Mouse (Mus musculus) T-helper 17 cell (primary cell): ENCODE measurements around the gene Klk11.

ENCODE experiments used
- in situ Hi-C, 2 experiments: fragments of 300-600 bp; cut with MboI, MseI; formaldehyde crosslinking; loops; 1 replicate in 1 of 2; 2 replicates in 1 of 2; pipeline ENCODE4 v1.15.1; 2025; ENCODE audit warnings: high pct_unique_total_duplicates in 2 of 2

The Klk11 gene

GRCm38 (mm10) chr7:43789295-43789694 is 14.9 kb downstream of the Klk11 start:
- in situ Hi-C loops = loop anchor here in 1 of 2 experiments (25.0 kb wide), 1 partner anchor 1448 kb away; the partner anchor contains the start of genes Cd37 and Slc6a16

- in situ Hi-C loops = loop anchor here in 1 of 2 experiments (10.0 to 25.0 kb wide), 3 partner anchors 317 to 1446 kb away; partner anchors contain the start of genes Cd37, Pnkp and Slc6a16
These were observed 17.2 kb downstream of the Klk11 start, which contains the start of gene Klk9 for GRCm38 (mm10) chr7:43791591-43791990. TSS of gene Klk9 (plus strand) at chr7:43791891.

GRCm38 (mm10) chr7:43796355-43796754 is 22.0 kb downstream of the Klk11 start:
- in situ Hi-C loops = loop anchor here in 1 of 2 experiments (10.0 to 25.0 kb wide), 3 partner anchors 322 to 1441 kb away; partner anchors contain the start of genes Cd37, Pnkp and Slc6a16

- in situ Hi-C loops = loop anchor here in 1 of 2 experiments (10.0 to 25.0 kb wide), 3 partner anchors 323 to 1440 kb away; partner anchors contain the start of genes Cd37, Pnkp and Slc6a16
These were observed 22.9 kb downstream of the Klk11 start, which contains the start of gene Klk8 for GRCm38 (mm10) chr7:43797333-43797769. TSS of gene Klk8 (plus strand) at chr7:43797577.

GRCm38 (mm10) chr7:43797844-43798462 is 23.5 kb downstream of the Klk11 start:
- in situ Hi-C loops = loop anchor here in 1 of 2 experiments (10.0 to 25.0 kb wide), 3 partner anchors 323 to 1439 kb away; partner anchors contain the start of genes Cd37, Pnkp and Slc6a16

- in situ Hi-C loops = loop anchor here in 1 of 2 experiments (10.0 to 25.0 kb wide), 3 partner anchors 325 to 1437 kb away; partner anchors contain the start of genes Cd37, Pnkp and Slc6a16
These were observed 25.5 kb downstream of the Klk11 start for GRCm38 (mm10) chr7:43799876-43800275.

- in situ Hi-C loops = no loop called here
These were observed 36.6 kb downstream of the Klk11 start, which contains the start of gene Klk7 for GRCm38 (mm10) chr7:43810994-43811393. TSS of gene Klk7 (plus strand) at chr7:43811294.

GRCm38 (mm10) chr7:43815211-43815610 is 40.8 kb downstream of the Klk11 start:
- in situ Hi-C loops = no loop called here

- in situ Hi-C loops = no loop called here
These were observed 42.3 kb downstream of the Klk11 start for GRCm38 (mm10) chr7:43816746-43817145.

- in situ Hi-C loops = no loop called here
These were observed 47.2 kb downstream of the Klk11 start for GRCm38 (mm10) chr7:43821581-43821980.

GRCm38 (mm10) chr7:43824199-43824598 is 49.8 kb downstream of the Klk11 start, which contains the start of gene Klk6:
TSS of gene Klk6 (plus strand) at chr7:43824499.
- in situ Hi-C loops = no loop called here

- in situ Hi-C loops = no loop called here
These were observed 51.7 kb downstream of the Klk11 start for GRCm38 (mm10) chr7:43826056-43826455.

- in situ Hi-C loops = no loop called here
These were observed 53.3 kb downstream of the Klk11 start for GRCm38 (mm10) chr7:43827706-43828105.
